Mouse (Mus musculus): ENCODE measurements at regions not wholly inside any gene's neighbourhood (a gene's known extent, or its start where the extent isn't known, plus 50 kb on each side); places are given as distances from the start of the nearest gene placed in this dataset.
A peak's percentile ranks its signal among the peaks of the same experiment; 100 is the strongest.

DNA sequence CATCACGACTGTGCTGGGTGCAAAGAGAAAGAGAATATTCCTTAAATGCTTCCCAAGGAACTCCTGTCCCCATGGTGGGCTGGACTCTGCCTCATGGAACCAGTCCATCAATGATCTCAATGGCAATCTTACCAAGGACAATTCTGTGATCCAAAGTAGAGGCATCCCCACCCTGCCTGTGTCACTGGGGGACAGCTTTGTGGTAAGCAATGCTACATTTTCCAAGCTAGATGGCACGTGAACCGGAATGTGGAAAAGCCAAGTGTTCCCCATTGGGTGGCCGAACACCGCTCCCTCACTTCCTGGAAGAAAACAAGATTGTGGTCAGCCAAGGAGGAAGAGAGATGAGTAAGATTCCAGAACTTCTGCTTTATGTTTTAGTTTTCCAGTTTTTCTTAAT lies 164.7 kb upstream of the Tmtc1 start:
- H3K9ac ChIP-seq (ENCODE audit: low read length), result no peak overlapping the region
- DNase-seq (ENCODE audit: low spot score) (no peak), ATAC-seq (ENCODE audit: insufficient number of reproducible peaks, low FRiP score, low TSS enrichment, low read depth) (no peak)
- H3K9me3 ChIP-seq (ENCODE audit: control insufficient read depth, low read length), result no peaks in the 10 kb centered on the region
- H3K27ac ChIP-seq (replicated peaks; ENCODE audit: low read depth, low read length), result no peak overlapping the region
- H3K4me2 ChIP-seq (ENCODE audit: low read depth, severe bottlenecking), result no peak overlapping the region
- no peaks in the 10 kb centered on the region for H3K4me1 ChIP-seq (ENCODE audit: control insufficient read depth, insufficient read depth, low read length)
- no peaks in the 10 kb centered on the region for H3K36me3 ChIP-seq (ENCODE audit: control insufficient read depth, insufficient read depth, low read length)
- no peaks in the 10 kb centered on the region for H3K27me3 ChIP-seq (ENCODE audit: control insufficient read depth, insufficient read depth, low read length)
- H3K4me3 ChIP-seq (ENCODE audit: low read depth, low read length), result no peak overlapping the region
- 92% methylated on average over 5 of the region's 5 CpGs for WGBS

DNA sequence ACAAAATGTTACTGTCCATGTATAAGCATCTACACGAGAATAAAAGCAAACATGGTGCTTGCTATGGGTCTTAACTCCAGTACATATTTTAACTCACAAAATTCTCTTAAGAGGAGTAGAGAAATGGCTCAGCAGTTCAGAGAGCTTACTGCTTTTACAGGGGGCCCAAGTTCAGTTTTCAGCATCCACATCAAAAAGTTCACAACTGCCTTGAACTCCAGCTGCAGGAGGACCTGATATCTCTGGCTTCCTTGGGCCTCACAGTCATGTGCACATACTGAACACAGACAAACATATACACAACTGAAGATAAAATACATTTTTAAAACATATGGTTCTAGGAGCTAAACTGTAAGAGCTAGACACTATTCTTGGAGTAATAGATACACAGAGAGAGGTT lies 161.0 kb upstream of the Tmtc1 start:
- Histone ChIP-seq H3K4me1 (ENCODE audit: control insufficient read depth, insufficient read depth, low read length) (no peaks in the 10 kb centered on the region), H3K27me3 (ENCODE audit: control insufficient read depth, insufficient read depth, low read length) (no peaks in the 10 kb centered on the region), H3K36me3 (ENCODE audit: control insufficient read depth, insufficient read depth, low read length) (no peaks in the 10 kb centered on the region), H3K4me2 (ENCODE audit: low read depth, severe bottlenecking) (no peak overlapping the region), H3K27ac (replicated peaks; ENCODE audit: low read depth, low read length) (no peak overlapping the region), H3K9me3 (ENCODE audit: control insufficient read depth, low read length) (no peaks in the 10 kb centered on the region), H3K9ac (ENCODE audit: low read length) (no peak overlapping the region), H3K4me3 (ENCODE audit: low read depth, low read length) (no peak overlapping the region)
- WGBS, result 80% methylated on average over 1 of the region's 1 CpGs
- DNase-seq (ENCODE audit: low spot score), result no peak
- ATAC-seq (ENCODE audit: insufficient number of reproducible peaks, low FRiP score, low TSS enrichment, low read depth), result no peak

DNA sequence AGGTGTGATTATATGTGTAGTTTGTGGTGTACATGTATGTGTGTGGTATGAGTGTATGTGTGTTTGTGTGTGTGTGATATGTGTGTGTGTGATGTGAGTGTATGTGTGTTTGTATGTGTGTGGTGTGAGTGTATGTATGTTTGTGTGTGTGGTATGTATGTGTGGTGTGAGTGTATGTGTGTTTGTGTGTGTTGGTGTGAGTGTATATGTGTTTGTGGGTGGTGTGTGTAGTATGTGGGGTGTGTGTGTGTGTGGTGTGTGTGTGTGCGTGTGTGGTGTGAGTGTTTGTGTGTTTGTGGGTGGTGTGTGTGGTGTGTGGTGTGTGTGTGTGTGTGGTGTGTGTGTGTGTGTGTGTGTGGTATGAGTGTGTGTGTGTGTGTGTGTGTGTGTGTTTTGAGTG lies 160.6 kb upstream of the Tmtc1 start:
- peak; percentile 44; the same call in 1 of the 2 replicates for ATAC-seq (ENCODE audit: insufficient number of reproducible peaks, low FRiP score, low TSS enrichment, low read depth)
- Histone ChIP-seq H3K9ac (ENCODE audit: low read length) (no peak overlapping the region), H3K4me1 (ENCODE audit: control insufficient read depth, insufficient read depth, low read length) (no peaks in the 10 kb centered on the region), H3K27me3 (ENCODE audit: control insufficient read depth, insufficient read depth, low read length) (no peaks in the 10 kb centered on the region), H3K36me3 (ENCODE audit: control insufficient read depth, insufficient read depth, low read length) (no peaks in the 10 kb centered on the region), H3K4me3 (ENCODE audit: low read depth, low read length) (no peak overlapping the region), H3K9me3 (ENCODE audit: control insufficient read depth, low read length) (no peaks in the 10 kb centered on the region), H3K27ac (replicated peaks; ENCODE audit: low read depth, low read length) (no peak overlapping the region), H3K4me2 (ENCODE audit: low read depth, severe bottlenecking) (no peak overlapping the region)
- no peak for DNase-seq (ENCODE audit: low spot score)
- 0% methylated on average over 1 of the region's 1 CpGs for WGBS

DNA sequence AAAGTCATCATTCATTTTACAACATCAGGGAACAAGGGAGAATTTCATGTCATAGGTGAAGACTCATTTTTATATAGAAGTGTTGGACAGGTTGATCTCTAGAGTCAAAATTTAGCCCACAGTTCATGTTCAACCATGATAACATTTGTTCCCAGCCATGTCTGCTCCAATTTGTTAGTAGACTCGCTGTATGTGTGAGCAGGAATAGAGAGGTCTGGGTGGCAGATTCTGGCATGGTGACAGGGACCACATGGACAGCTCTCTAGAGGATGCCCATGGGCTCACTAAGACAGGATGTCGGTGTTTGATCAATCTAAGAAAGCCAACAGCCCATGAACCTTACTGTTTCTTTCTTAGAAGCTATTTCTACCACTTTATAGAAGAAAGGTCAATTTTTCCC lies 159.7 kb upstream of the Tmtc1 start:
- Histone ChIP-seq H3K36me3 (ENCODE audit: control insufficient read depth, insufficient read depth, low read length) (no peaks in the 10 kb centered on the region), H3K27ac (replicated peaks; ENCODE audit: low read depth, low read length) (no peak overlapping the region), H3K4me2 (ENCODE audit: low read depth, severe bottlenecking) (no peak overlapping the region), H3K4me3 (ENCODE audit: low read depth, low read length) (no peak overlapping the region), H3K9ac (ENCODE audit: low read length) (no peak overlapping the region), H3K9me3 (ENCODE audit: control insufficient read depth, low read length) (no peaks in the 10 kb centered on the region), H3K27me3 (ENCODE audit: control insufficient read depth, insufficient read depth, low read length) (no peaks in the 10 kb centered on the region), H3K4me1 (ENCODE audit: control insufficient read depth, insufficient read depth, low read length) (peaks cover 4% of the 10 kb centered on the region; the same call in 1 of the 2 replicates)
- ATAC-seq (ENCODE audit: insufficient number of reproducible peaks, low FRiP score, low TSS enrichment, low read depth), result no peak
- WGBS, result 84% methylated on average over 2 of the region's 2 CpGs
- DNase-seq (ENCODE audit: low spot score), result no peak

DNA sequence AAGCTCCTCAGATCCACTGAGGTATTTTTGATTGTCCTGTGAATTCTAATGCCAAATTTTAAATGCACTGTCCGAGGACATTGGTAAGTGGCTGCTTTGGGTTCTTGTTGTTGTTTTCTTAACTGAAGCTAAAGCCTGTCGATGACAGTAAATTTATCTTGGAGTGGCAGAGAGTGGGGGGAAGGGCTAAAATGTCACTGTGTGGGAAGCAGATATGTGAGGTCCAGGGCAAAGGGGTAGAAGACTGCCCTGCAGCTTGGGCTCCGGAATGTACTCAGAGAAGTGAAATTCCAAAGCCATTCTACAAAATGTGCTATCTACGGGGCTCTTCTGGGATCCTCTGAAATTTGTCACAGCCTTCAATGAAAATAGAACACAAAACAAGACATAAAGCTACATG lies 159.3 kb upstream of the Tmtc1 start:
- Histone ChIP-seq H3K9me3 (ENCODE audit: control insufficient read depth, low read length) (no peaks in the 10 kb centered on the region), H3K4me2 (ENCODE audit: low read depth, severe bottlenecking) (no peak overlapping the region), H3K36me3 (ENCODE audit: control insufficient read depth, insufficient read depth, low read length) (no peaks in the 10 kb centered on the region), H3K27ac (replicated peaks; ENCODE audit: low read depth, low read length) (no peak overlapping the region), H3K4me1 (ENCODE audit: control insufficient read depth, insufficient read depth, low read length) (peaks cover 6% of the 10 kb centered on the region; the same call in 1 of the 2 replicates), H3K9ac (ENCODE audit: low read length) (no peak overlapping the region), H3K27me3 (ENCODE audit: control insufficient read depth, insufficient read depth, low read length) (no peaks in the 10 kb centered on the region), H3K4me3 (ENCODE audit: low read depth, low read length) (no peak overlapping the region)
- DNase-seq (ENCODE audit: low spot score) (no peak), ATAC-seq (ENCODE audit: insufficient number of reproducible peaks, low FRiP score, low TSS enrichment, low read depth) (no peak)
- WGBS, result 74% methylated on average over 4 of the region's 4 CpGs

DNA sequence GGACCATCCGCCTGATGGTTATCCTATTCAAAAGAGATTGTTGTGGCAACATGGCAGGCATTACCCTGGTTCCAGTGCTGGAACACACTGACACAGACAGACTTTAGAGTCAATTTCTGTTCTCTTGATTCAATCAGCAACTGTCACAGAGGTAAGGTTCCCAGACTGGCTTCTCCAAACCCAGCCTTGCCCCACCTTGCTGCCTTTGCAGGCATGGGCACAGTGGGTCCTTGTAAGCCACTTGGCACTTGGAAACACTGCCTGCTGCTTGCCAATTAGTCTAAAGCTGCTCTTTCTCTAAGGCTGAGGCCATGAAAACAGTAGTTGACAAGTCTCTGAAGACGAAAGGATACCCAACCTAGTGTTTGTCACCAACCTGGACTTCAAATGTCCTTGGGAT lies 158.7 kb upstream of the Tmtc1 start:
- DNase-seq (ENCODE audit: low spot score) (no peak), ATAC-seq (ENCODE audit: insufficient number of reproducible peaks, low FRiP score, low TSS enrichment, low read depth) (no peak)
- H3K27ac ChIP-seq (replicated peaks; ENCODE audit: low read depth, low read length), result no peak overlapping the region
- no peaks in the 10 kb centered on the region for H3K36me3 ChIP-seq (ENCODE audit: control insufficient read depth, insufficient read depth, low read length)
- no peak overlapping the region for H3K4me2 ChIP-seq (ENCODE audit: low read depth, severe bottlenecking)
- H3K4me1 ChIP-seq (ENCODE audit: control insufficient read depth, insufficient read depth, low read length), result peaks cover 9% of the 10 kb centered on the region; the same call in 1 of the 2 replicates
- H3K9ac ChIP-seq (ENCODE audit: low read length), result no peak overlapping the region
- H3K4me3 ChIP-seq (ENCODE audit: low read depth, low read length), result no peak overlapping the region
- no peaks in the 10 kb centered on the region for H3K27me3 ChIP-seq (ENCODE audit: control insufficient read depth, insufficient read depth, low read length)
- H3K9me3 ChIP-seq (ENCODE audit: control insufficient read depth, low read length), result no peaks in the 10 kb centered on the region
- WGBS, result 79% methylated on average over 2 of the region's 2 CpGs

DNA sequence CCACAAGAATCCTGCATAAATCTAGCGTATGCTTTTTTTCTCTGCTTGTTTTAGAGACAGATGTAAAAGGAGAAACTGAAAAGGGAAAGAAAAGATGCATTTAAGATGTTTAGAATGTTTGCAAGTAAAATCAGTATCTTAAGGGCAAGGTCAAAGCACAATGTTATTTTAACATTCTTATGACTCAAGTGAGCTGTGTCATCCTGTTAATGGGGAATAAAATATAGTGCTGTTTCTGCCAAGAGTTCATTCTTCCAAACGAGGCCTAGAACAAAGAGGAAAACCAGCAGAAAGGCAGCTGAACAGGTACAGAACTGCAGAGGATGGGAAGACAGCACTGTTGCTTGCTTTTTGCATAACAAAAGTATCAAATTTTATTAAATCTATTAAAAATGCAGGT lies 156.7 kb upstream of the Tmtc1 start:
- no peak for ATAC-seq (ENCODE audit: insufficient number of reproducible peaks, low FRiP score, low TSS enrichment, low read depth)
- H3K4me3 ChIP-seq (ENCODE audit: low read depth, low read length), result no peak overlapping the region
- 50% methylated on average over 2 of the region's 2 CpGs for WGBS

DNA sequence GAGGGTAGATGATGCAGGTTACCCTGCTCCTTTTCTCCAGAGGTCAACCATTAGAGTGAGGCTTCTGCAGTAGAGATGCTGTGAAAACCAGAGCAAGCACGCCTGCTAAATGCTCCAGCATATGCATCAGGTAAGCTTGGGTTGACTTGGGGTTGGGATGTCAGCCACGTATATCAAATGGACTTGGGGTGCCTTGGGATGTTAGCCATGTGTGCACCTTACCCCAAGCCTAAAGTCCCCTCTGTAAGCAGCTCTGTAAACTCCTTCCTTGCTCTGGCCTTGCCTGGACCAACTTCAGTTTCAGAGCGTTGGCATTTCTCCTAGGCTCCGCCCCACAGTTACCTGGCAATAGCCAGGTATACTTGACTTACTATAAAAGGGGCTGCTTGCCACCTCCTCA lies 155.3 kb upstream of the Tmtc1 start:
- peak overlapping the region; percentile 37; the same call in 1 of the 2 replicates for H3K4me2 ChIP-seq (ENCODE audit: low read depth, severe bottlenecking)
- peaks cover 9% of the 10 kb centered on the region; the same call in 1 of the 2 replicates for H3K4me1 ChIP-seq (ENCODE audit: control insufficient read depth, insufficient read depth, low read length)
- H3K4me3 ChIP-seq (ENCODE audit: low read depth, low read length), result no peak overlapping the region
- H3K27ac ChIP-seq (replicated peaks; ENCODE audit: low read depth, low read length), result no peak overlapping the region
- DNase-seq (ENCODE audit: low spot score) (peak; percentile 23), ATAC-seq (ENCODE audit: insufficient number of reproducible peaks, low FRiP score, low TSS enrichment, low read depth) (no peak)
- H3K27me3 ChIP-seq (ENCODE audit: control insufficient read depth, insufficient read depth, low read length), result no peaks in the 10 kb centered on the region
- 64% methylated on average over 4 of the region's 4 CpGs for WGBS
- no peaks in the 10 kb centered on the region for H3K36me3 ChIP-seq (ENCODE audit: control insufficient read depth, insufficient read depth, low read length)
- no peaks in the 10 kb centered on the region for H3K9me3 ChIP-seq (ENCODE audit: control insufficient read depth, low read length)
- no peak overlapping the region for H3K9ac ChIP-seq (ENCODE audit: low read length)

More for the DNA sequence above, 156.7 kb upstream of the Tmtc1 start:
- Histone ChIP-seq H3K4me2 (ENCODE audit: low read depth, severe bottlenecking) (no peak overlapping the region), H3K36me3 (ENCODE audit: control insufficient read depth, insufficient read depth, low read length) (no peaks in the 10 kb centered on the region), H3K9me3 (ENCODE audit: control insufficient read depth, low read length) (no peaks in the 10 kb centered on the region), H3K4me1 (ENCODE audit: control insufficient read depth, insufficient read depth, low read length) (peaks cover 9% of the 10 kb centered on the region; the same call in 1 of the 2 replicates), H3K27me3 (ENCODE audit: control insufficient read depth, insufficient read depth, low read length) (no peaks in the 10 kb centered on the region), H3K9ac (ENCODE audit: low read length) (no peak overlapping the region), H3K27ac (replicated peaks; ENCODE audit: low read depth, low read length) (no peak overlapping the region)
- DNase-seq (ENCODE audit: low spot score), result no peak

DNA sequence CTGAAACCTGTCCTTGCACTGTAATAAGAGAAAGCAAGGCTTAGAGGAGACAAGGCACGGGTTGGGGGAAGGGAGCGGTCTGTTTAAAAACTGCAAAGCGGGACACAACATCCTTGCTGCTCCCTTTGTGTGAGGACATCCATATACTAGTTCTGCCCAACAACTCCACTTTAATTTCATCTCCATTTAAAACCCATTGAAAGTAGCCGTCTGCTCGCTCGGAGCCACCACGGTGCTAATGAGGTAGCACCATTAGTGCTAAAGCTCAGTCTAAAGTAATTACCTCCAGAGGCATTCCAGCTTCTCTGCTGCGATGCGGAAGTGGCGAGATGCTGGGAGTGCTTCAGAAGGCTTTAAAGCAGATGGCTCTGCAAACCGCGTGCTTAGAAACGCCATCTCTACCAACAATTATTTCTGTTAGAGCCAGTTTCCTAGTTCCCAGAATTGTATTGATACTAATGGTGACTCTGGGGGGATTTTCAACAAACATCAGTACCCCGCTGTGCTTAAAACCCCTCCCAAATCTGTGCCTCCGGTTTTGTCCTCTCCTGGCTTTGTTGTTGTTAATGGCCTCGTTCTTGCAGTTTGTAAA lies 154.7 kb upstream of the Tmtc1 start:
- no peaks in the 10 kb centered on the region for H3K27me3 ChIP-seq (ENCODE audit: control insufficient read depth, insufficient read depth, low read length)
- 2% methylated on average over 16 of the region's 16 CpGs for WGBS
- peaks cover 9% of the 10 kb centered on the region; the same call in 1 of the 2 replicates for H3K4me1 ChIP-seq (ENCODE audit: control insufficient read depth, insufficient read depth, low read length)
- H3K4me3 ChIP-seq (ENCODE audit: low read depth, low read length), result peak overlapping the region; percentile 16; the same call in 1 of the 2 replicates
- H3K9me3 ChIP-seq (ENCODE audit: control insufficient read depth, low read length), result no peaks in the 10 kb centered on the region
- peak overlapping the region; percentile 8; the same call in 1 of the 2 replicates for H3K9ac ChIP-seq (ENCODE audit: low read length)
- DNase-seq (ENCODE audit: low spot score), result peak; percentile 74
- H3K27ac ChIP-seq (replicated peaks; ENCODE audit: low read depth, low read length), result peak overlapping the region; percentile 68; the same call in 1 of the 2 replicates
- ATAC-seq (ENCODE audit: insufficient number of reproducible peaks, low FRiP score, low TSS enrichment, low read depth), result 0 out of 2 replicates have a peak, but pooled peaks have one; percentile 33
- no peaks in the 10 kb centered on the region for H3K36me3 ChIP-seq (ENCODE audit: control insufficient read depth, insufficient read depth, low read length)
- peak overlapping the region; percentile 37 for H3K4me2 ChIP-seq (ENCODE audit: low read depth, severe bottlenecking)
